Comparison of ENCODE assay signal across 22 mouse cellular contexts in the genomic region with DNA sequence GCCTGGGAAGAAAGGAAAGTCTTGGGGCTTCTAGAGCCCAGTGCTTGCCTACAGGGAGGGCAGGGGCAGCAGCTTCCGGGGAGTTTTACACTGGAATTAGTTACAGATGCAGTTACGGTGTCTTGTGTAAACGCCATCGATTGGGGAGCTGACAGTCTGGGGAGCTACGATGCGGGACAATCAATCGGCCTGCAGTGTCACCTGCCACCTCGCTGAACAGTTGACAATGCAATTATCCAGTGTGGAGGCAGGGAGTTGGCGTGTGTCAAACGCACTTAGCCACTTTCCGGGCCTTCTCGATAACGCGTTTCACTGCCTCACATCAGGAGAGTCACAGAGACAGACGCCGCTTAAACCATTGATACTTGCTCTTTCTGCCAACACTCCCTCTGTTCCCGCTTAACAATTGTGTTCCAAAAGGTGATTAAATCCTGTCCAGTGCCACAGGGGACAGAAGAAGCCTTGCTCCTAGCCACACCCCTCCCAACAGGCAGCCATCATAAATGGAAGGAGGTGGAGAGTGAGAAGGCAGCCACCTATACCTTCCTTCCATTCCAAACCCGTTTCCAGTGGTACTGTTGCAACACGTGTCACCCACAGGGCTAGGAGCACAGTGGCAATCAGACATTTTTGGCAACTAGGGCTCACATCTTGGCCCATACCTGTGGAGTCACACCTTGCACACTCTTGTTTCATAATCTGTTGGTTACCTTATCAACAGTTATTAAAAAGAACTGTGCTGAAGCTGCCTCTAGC. TPM values are rescaled to one million over a fixed set of nuclear protein-coding genes. Genes with fewer than 3 reads are reported as not detected.
A peak's percentile ranks its signal among the peaks of the same experiment; 100 is the strongest.
DNase-seq lines count a peak whose midpoint lies in the region; ATAC-seq and TF ChIP-seq lines count a peak whose summit lies in the region.
"Had no signal": no experiment of that assay in that cellular context is flagged by ENCODE, and none has a peak within 500 bp of the region (broad histone marks: within the 10 kb centered on the region; RNA-seq: fewer than 3 reads in every experiment).

No protein-coding gene starts in this region.

- H3K9me3 ChIP-seq in forebrain, embryonic 14.5 days (replicated peaks; ENCODE audit: control insufficient read depth, low read length), result no peaks in the 10 kb centered on the region
- H3K9me3 ChIP-seq in forebrain, embryonic 11.5 days (ENCODE audit: control insufficient read depth, low read length), result no peaks in the 10 kb centered on the region
- no peaks in the 10 kb centered on the region for H3K9me3 ChIP-seq in hindbrain, embryonic 13.5 days
- no peaks in the 10 kb centered on the region for H3K9me3 ChIP-seq in midbrain, embryonic 14.5 days (ENCODE audit: control insufficient read depth, low read length)
- H3K9me3 ChIP-seq: heart, embryonic 10.5 days; liver, embryonic 15.5 days; stomach, embryonic 15.5 days had no signal

- H3K4me3 ChIP-seq in forebrain, embryonic 14.5 days (ENCODE audit: low read depth, low read length), result no peak overlapping the region
- H3K4me3 ChIP-seq in forebrain, embryonic 11.5 days (ENCODE audit: low read depth, low read length), result no peak overlapping the region
- H3K4me3 ChIP-seq in liver, adult 2 months (ENCODE audit: insufficient read depth, low read depth, low read length), result no peak overlapping the region
- H3K4me3 ChIP-seq in hindbrain, embryonic 13.5 days, result no peak overlapping the region
- no peak overlapping the region for H3K4me3 ChIP-seq in midbrain, embryonic 14.5 days (replicated peaks; ENCODE audit: low read depth, low read length)
- H3K4me3 ChIP-seq: heart, embryonic 10.5 days; liver, embryonic 15.5 days; myocyte; stomach, embryonic 15.5 days had no signal

- no peaks in the 10 kb centered on the region for H3K27me3 ChIP-seq in forebrain, embryonic 14.5 days (replicated peaks; ENCODE audit: control insufficient read depth, insufficient read depth, low read length)
- no peaks in the 10 kb centered on the region; the same call in 1 of the 2 replicates for H3K27me3 ChIP-seq in forebrain, embryonic 11.5 days (ENCODE audit: control insufficient read depth, insufficient read depth, low read length)
- H3K27me3 ChIP-seq in liver, adult 2 months (ENCODE audit: control insufficient read depth, insufficient read depth, low read length), result no peaks in the 10 kb centered on the region
- H3K27me3 ChIP-seq in hindbrain, embryonic 13.5 days, result 0 out of 2 replicates have a peak, but pooled peaks cover 4% of the 10 kb centered on the region
- no peaks in the 10 kb centered on the region for H3K27me3 ChIP-seq in midbrain, embryonic 14.5 days (ENCODE audit: control insufficient read depth, insufficient read depth, low read length)
- H3K27me3 ChIP-seq: liver, embryonic 15.5 days; stomach, embryonic 15.5 days had no signal

- H3K79me2 ChIP-seq in liver, adult 2 months (ENCODE audit: control insufficient read depth, insufficient read depth, low read length), result no peaks in the 10 kb centered on the region

- H3K4me2 ChIP-seq in forebrain, embryonic 14.5 days (ENCODE audit: low read length), result no peak overlapping the region
- H3K4me2 ChIP-seq in forebrain, embryonic 11.5 days (ENCODE audit: low read depth, low read length, severe bottlenecking), result no peak overlapping the region
- H3K4me2 ChIP-seq in hindbrain, embryonic 13.5 days, result no peak overlapping the region
- no peak overlapping the region for H3K4me2 ChIP-seq in midbrain, embryonic 14.5 days (ENCODE audit: low read length)
- H3K4me2 ChIP-seq: liver, embryonic 15.5 days; stomach, embryonic 15.5 days had no signal

- H3K27ac ChIP-seq in forebrain, embryonic 14.5 days (ENCODE audit: low read depth, low read length), result 0 out of 2 replicates have a peak overlapping the region, but pooled peaks have one; percentile 9
- no peak overlapping the region for H3K27ac ChIP-seq in forebrain, embryonic 11.5 days (ENCODE audit: low read depth, low read length)
- no peak overlapping the region for H3K27ac ChIP-seq in liver, adult 2 months (replicated peaks; ENCODE audit: insufficient read depth, low read depth, low read length)
- H3K27ac ChIP-seq in hindbrain, embryonic 13.5 days, result peak overlapping the region; percentile 60; the same call in 1 of the 2 replicates
- peak overlapping the region; percentile 41; the same call in 1 of the 2 replicates for H3K27ac ChIP-seq in midbrain, embryonic 14.5 days (replicated peaks; ENCODE audit: low read depth, low read length)
- H3K27ac ChIP-seq: heart, embryonic 10.5 days; liver, embryonic 15.5 days; stomach, embryonic 15.5 days had no signal

- H3K4me1 ChIP-seq in forebrain, embryonic 14.5 days (ENCODE audit: control insufficient read depth, insufficient read depth, low read length), result peaks cover 10% of the 10 kb centered on the region; the same call in 1 of the 2 replicates
- peaks cover 20% of the 10 kb centered on the region for H3K4me1 ChIP-seq in forebrain, embryonic 11.5 days (replicated peaks; ENCODE audit: control insufficient read depth, insufficient read depth, low read length)
- H3K4me1 ChIP-seq in liver, adult 2 months (ENCODE audit: control insufficient read depth, insufficient read depth, low read length), result peaks cover 33% of the 10 kb centered on the region
- H3K4me1 ChIP-seq in hindbrain, embryonic 13.5 days (replicated peaks), result peaks cover 96% of the 10 kb centered on the region
- peaks cover 45% of the 10 kb centered on the region for H3K4me1 ChIP-seq in midbrain, embryonic 14.5 days (ENCODE audit: control insufficient read depth, insufficient read depth, low read length)

- H3K9ac ChIP-seq in forebrain, embryonic 14.5 days (ENCODE audit: low read length), result 0 out of 2 replicates have a peak overlapping the region, but pooled peaks have one; percentile 3
- H3K9ac ChIP-seq in forebrain, embryonic 11.5 days (ENCODE audit: low read length), result no peak overlapping the region
- H3K9ac ChIP-seq in liver, adult 2 months (ENCODE audit: low read depth, low read length), result no peak overlapping the region
- 0 out of 2 replicates have a peak overlapping the region, but pooled peaks have one; percentile 26 for H3K9ac ChIP-seq in hindbrain, embryonic 13.5 days
- H3K9ac ChIP-seq in midbrain, embryonic 14.5 days (replicated peaks; ENCODE audit: low read length), result no peak overlapping the region
- H3K9ac ChIP-seq: liver, embryonic 15.5 days; stomach, embryonic 15.5 days had no signal

- no peak for TF ChIP-seq POLR2A in liver, adult 2 months (IDR thresholded peaks at IDR 0.05; ENCODE audit: extremely low read depth, insufficient read depth, low read length)

- peaks cover 95% of the 10 kb centered on the region for H3K36me3 ChIP-seq in forebrain, embryonic 14.5 days (ENCODE audit: control insufficient read depth, insufficient read depth, low read length)
- peaks cover 10% of the 10 kb centered on the region; the same call in 1 of the 2 replicates for H3K36me3 ChIP-seq in forebrain, embryonic 11.5 days (ENCODE audit: control insufficient read depth, insufficient read depth, low read length)
- H3K36me3 ChIP-seq in liver, adult 2 months (ENCODE audit: control insufficient read depth, insufficient read depth, low read length), result peaks cover 16% of the 10 kb centered on the region
- H3K36me3 ChIP-seq in hindbrain, embryonic 13.5 days, result peaks cover 76% of the 10 kb centered on the region
- peaks cover 74% of the 10 kb centered on the region for H3K36me3 ChIP-seq in midbrain, embryonic 14.5 days (ENCODE audit: control insufficient read depth, insufficient read depth, low read length)

- DNase-seq in forebrain, embryonic 14.5 days (ENCODE audit: low spot score), result no peak
- no peak for DNase-seq in forebrain, embryonic 11.5 days (ENCODE audit: low spot score)
- DNase-seq in liver, adult 2 months (ENCODE audit: extremely low read depth, low read depth, low spot score), result peak; percentile 75
- DNase-seq in liver, result no peak
- peak; percentile 33 for DNase-seq in midbrain, embryonic 14.5 days
- no peak for DNase-seq in testis, postnatal 14 days (ENCODE audit: low spot score)
- no peak for DNase-seq in B cell, adult 2 months
- DNase-seq: adrenal gland, postnatal 10 days; cerebellum, adult 11-12 months; cerebellum, postnatal 25 days; gastrocnemius, postnatal 36 days; heart, postnatal 10 days; kidney, adult 9 months; layer of hippocampus, postnatal 36 days; lung, postnatal 10 days had no signal

- ATAC-seq in forebrain, embryonic 14.5 days, result no peak
- ATAC-seq in forebrain, embryonic 11.5 days (replicated peaks; ENCODE audit: low FRiP score), result no peak
- no peak for ATAC-seq in hindbrain, embryonic 13.5 days (ENCODE audit: low FRiP score)
- ATAC-seq in midbrain, embryonic 14.5 days (ENCODE audit: low FRiP score, low TSS enrichment), result no peak

- 71% methylated on average over 19 of the region's 19 CpGs for WGBS in forebrain, embryonic 14.5 days
- 77% methylated on average over 19 of the region's 19 CpGs for WGBS in forebrain, embryonic 11.5 days
- WGBS in liver, adult 2 months, result 39% methylated on average over 19 of the region's 19 CpGs
- WGBS in hindbrain, embryonic 13.5 days, result 58% methylated on average over 19 of the region's 19 CpGs
- WGBS in midbrain, embryonic 14.5 days, result 47% methylated on average over 19 of the region's 19 CpGs

- TF ChIP-seq CTCF in liver, adult 2 months (IDR thresholded peaks at IDR 0.05; ENCODE audit: low read depth, low read length), result no peak

RNA-seq across cellular contexts. Expression of gene Armh1, which starts 29.3 kb away (rescaled TPM):
- 0.62 and 0.81 TPM in 2 replicates for polyA plus RNA-seq in forebrain, embryonic 14.5 days (2014; fragmentation: Nextera tagmentation; extraction: Ambion mirVana)
- 0.49 TPM in 1 of 2 replicates, not detected in the other for polyA plus RNA-seq in forebrain, embryonic 11.5 days (2014; fragmentation: Nextera tagmentation; extraction: Ambion mirVana)
- total RNA-seq in liver, adult 2 months (2014; rRNA removed), result not detected in 2 replicates
- not detected in 2 replicates for polyA plus RNA-seq in liver, adult 2 months (2012; rRNA removed)
- 0.97 and 1.1 TPM in 2 replicates for polyA plus RNA-seq in hindbrain, embryonic 13.5 days (2015; fragmentation: Nextera tagmentation; extraction: Ambion mirVana)
- polyA plus RNA-seq in midbrain, embryonic 14.5 days (2014; fragmentation: Nextera tagmentation; extraction: Ambion mirVana), result 0.54 and 0.73 TPM in 2 replicates
- total RNA-seq: gastrocnemius, postnatal 36 days; megakaryocyte, adult 5-6 weeks; MEL had no signal
- polyA plus RNA-seq: myocyte had no signal

RNA-seq across cellular contexts. Expression of gene Tmem53, which starts 29.5 kb away (rescaled TPM):
- 7.2 and 8.0 TPM in 2 replicates for polyA plus RNA-seq in forebrain, embryonic 14.5 days (2014; fragmentation: Nextera tagmentation; extraction: Ambion mirVana)
- 6.4 and 9.0 TPM in 2 replicates for polyA plus RNA-seq in forebrain, embryonic 11.5 days (2014; fragmentation: Nextera tagmentation; extraction: Ambion mirVana)
- total RNA-seq in liver, adult 2 months (2014; rRNA removed), result 32.1 and 49.6 TPM in 2 replicates
- 110 and 121 TPM in 2 replicates for polyA plus RNA-seq in liver, adult 2 months (2012; rRNA removed)
- 8.5 and 10.9 TPM in 2 replicates for polyA plus RNA-seq in hindbrain, embryonic 13.5 days (2015; fragmentation: Nextera tagmentation; extraction: Ambion mirVana)
- polyA plus RNA-seq in midbrain, embryonic 14.5 days (2014; fragmentation: Nextera tagmentation; extraction: Ambion mirVana), result 9.1 and 12.2 TPM in 2 replicates

Comparison
In these comparisons a context has a peak if more than half of its experiments do, and no peak if none do; other contexts are left out.
1. DNase-seq: peak in liver, adult 2 months (single experiment) and midbrain, embryonic 14.5 days (single experiment); none in forebrain, embryonic 14.5 days (single experiment), forebrain, embryonic 11.5 days (single experiment), liver (single experiment), testis, postnatal 14 days (single experiment) and B cell, adult 2 months (0 of 2).
2. H3K27ac ChIP-seq: peak in forebrain, embryonic 14.5 days (single experiment), hindbrain, embryonic 13.5 days (single experiment) and midbrain, embryonic 14.5 days (single experiment); none in forebrain, embryonic 11.5 days (single experiment) and liver, adult 2 months (single experiment).
3. H3K9ac ChIP-seq: peak in forebrain, embryonic 14.5 days (single experiment) and hindbrain, embryonic 13.5 days (single experiment); none in forebrain, embryonic 11.5 days (single experiment), liver, adult 2 months (single experiment) and midbrain, embryonic 14.5 days (single experiment).